Mouse (Mus musculus): ENCODE measurements around the gene Lrrc8d.

- TF ChIP-seq EP300 (IDR thresholded peaks at IDR 0.05): no peak
- no peak for TF ChIP-seq CTCF (IDR thresholded peaks at IDR 0.05)
These were observed 78.4 kb downstream of the Lrrc8d start for GRCm38 (mm10) chr5:105778189-105778588.
